Mouse (Mus musculus) heart, adult 2 months (tissue): ENCODE measurements around the gene Fndc11.

Experiments
- CTCF ChIP-seq: fragments of 200-600 bp; IDR thresholded peaks from 2 replicates; pipeline ENCODE4 v1.8.1; 2022; ENCODE audit warnings: antibody characterized with exemption, mild to moderate bottlenecking, moderate library complexity
- EP300 ChIP-seq: fragments of 200-500 bp; IDR thresholded peaks from 2 replicates; pipeline ENCODE4 v1.6.1; 2011; ENCODE audit warnings: low read depth, low read length, control low read depth; ENCODE audit not compliant: insufficient read depth
- POLR2A ChIP-seq: fragments of 200-500 bp; IDR thresholded peaks from 2 replicates; pipeline ENCODE4 v1.6.1; 2011; ENCODE audit warnings: mild to moderate bottlenecking, low read depth, low read length, control low read depth; ENCODE audit not compliant: insufficient read depth

DNA sequence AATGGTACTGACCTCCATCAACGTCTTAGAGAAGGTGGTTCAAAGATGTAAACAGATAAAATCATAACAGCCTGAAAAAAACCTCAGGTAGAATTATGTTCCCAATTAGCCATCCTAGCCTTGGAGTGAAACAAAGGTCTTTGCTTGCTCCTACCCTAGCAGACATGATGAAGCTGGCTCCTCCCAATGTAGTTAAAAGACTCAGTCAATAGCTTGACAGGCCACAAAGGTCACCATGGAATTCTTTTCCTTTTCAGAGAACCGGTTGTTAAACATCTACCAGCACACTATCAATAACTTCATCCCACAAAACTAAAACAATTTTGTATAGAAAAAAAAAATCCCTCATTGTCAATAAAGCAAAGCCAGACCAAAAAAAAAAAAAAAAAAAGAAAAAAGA lies 25.2 kb downstream of the Fndc11 start:
- TF ChIP-seq POLR2A (no peak), CTCF (no peak), EP300 (no peak)
